Mouse (Mus musculus): ENCODE results near the gene Msantd4.
"Not testable (repeated sequence)": the region's sequence is repeated elsewhere in the genome, so short reads cannot be mapped to it uniquely, and the experiment has no call there.

Gene Msantd4

DNA sequence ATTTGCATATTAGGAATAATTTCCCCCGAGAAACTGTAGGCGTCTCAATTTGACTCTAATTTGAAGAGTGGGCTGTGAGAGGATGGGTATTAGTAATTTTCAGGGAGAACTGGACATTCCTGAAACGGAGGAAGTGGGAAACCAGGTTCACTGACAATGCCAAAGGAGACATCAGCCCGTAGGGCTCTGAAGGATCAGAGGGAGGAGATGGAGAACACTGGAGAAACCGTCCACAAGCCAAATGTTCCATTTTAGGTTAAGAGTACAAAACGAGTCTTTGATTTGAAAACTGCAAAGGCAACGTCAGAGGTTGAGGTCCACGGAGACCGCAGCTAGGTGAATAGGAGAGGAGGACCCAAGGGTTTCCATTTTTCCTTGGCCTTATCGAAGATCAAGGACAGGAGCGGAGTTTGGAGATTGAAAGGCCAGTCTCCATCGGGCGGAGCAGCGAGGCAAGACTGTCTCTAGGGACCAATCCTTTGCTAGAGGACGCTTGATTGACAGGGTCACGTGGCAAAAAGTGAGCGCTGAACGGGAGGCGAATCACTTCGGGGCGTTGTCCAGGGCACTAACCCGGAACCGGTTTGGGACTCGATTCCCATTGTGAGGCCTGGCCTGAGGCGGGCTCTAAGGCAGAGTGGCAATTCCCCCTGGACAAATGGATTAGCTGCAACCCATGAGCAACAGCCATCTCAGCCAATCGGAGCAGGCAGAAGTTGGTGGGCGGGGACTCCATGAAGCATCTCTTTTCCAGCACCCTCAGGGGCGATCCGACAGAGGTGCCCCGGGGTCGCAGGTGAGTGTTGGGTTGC is at the start of gene Msantd4:
TSS of gene Msantd4 (plus strand) at position 735 of the 812 bp plus-strand sequence.
- peak; percentile 99 for DNase-seq (ENCODE audit: low spot score)

DNA sequence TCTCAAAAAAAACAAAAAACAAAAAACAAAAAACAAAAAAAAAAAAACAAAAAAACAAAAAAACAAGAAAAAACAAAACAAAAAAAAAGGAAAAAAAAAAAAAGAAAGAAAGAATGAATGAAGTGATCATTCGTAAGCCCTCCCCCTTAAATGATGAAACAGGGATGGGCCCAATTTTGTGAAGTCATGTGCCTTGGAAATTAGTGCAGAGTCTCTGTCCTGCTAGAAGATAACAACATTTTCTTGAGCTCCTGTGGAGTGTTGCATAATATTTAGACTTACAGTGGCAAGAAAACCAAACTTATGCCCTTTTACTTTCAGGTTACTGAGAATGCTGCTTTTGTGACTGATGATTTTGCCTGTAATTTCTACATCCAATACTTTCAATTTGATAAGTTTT is 23.2 kb upstream of the Msantd4 start:
- no peak for DNase-seq (ENCODE audit: low spot score)

DNA sequence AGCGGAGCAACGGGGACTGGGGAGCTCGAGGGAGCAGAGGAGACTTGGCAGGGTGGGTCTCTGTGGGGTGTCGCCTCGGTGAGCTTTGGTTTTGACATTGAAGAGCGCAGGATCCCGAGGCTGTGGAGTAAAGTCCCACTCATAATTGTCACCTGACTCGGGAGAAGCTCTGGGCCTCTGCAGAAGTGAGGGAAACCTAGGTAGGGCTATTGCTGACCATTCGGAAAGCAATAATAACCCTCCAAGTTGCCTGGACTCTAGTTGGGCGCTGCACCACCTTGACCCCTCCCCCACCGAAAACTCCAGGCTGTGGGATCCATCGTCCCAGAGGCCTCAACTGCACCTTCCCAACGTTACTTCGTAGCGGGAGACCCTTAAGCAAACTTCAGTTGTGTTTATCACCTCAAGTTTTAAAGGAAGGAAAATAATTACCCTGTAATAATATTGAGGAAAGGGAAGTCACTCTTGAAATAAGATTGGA is 318 bp downstream of the Msantd4 start:
- DNase-seq (ENCODE audit: low spot score), result no peak

DNA sequence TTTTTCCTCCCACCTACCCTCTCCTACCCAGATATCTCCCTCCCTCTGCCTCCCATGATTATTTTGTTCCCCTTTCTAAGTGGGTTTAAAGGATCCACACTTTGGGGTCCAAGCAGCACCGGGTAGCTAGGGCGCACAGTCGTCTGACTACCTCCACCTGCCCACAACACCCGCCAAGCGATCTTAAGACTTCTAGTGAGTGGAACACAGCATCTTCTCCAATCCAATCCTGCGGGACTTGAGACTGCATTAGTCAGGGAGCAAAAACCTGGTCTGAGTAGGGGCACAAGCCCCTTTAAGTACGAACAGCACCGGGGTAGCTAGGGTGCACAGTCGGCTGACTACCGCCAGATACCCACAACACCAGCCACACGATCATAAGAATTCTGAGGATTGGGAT is 24.4 kb downstream of the Msantd4 start:
- DNase-seq (ENCODE audit: low spot score), result not testable (repeated sequence)
